Mouse (Mus musculus): ENCODE results near the gene Carns1. TPM values are rescaled to one million over a fixed set of nuclear protein-coding genes. Genes with fewer than 3 reads are reported as not detected.
A peak's percentile ranks its signal among the peaks of the same experiment; 100 is the strongest.

The Carns1 gene
- polyA plus RNA-seq, 1 experiment from 2014 or later, result 0.90 TPM

DNA sequence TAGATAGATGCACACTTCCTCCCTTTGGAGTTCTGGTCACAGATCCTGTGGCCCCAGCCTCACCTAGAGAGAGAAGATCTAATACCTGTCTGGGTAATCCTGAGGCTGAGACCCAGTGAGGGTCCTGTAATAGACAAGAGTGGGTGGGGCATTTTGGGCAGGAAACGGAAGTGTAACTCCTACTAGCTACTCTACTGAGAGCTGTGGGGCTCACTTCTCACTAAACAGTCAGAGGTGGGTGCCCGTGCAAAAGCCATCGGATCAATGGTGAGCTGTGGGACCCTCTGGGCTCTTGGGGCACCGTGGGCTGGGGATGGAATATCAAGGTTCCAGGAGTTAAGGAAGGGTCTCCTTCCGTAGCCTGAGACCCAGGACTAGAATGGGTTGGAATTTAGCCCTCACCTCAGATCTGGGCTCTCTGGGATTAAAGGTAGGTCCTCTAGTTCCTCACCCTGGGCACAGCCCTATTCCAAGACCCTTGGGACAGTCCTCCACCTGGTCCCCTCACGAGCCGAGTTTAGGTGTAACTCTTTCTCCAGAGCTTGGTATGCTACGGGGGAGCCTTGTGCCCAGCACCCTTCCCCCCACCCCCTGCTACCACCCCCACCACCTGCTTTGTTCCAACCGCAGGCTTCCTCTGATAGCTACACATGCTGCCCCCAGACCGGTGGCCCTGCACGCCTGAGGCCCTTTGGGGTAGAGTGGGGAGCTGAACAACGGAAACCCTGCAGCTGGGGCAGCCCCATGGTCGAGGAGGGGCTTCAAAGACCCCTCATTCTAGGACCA lies 20.6 kb downstream of the Carns1 start:
- no peaks in the 10 kb centered on the region for H3K27me3 ChIP-seq (ENCODE audit: insufficient read depth, low read length)
- H3K4me3 ChIP-seq (ENCODE audit: low read depth, low read length), result peak overlapping the region; percentile 41
- H3K4me1 ChIP-seq (ENCODE audit: insufficient read depth), result peaks cover 18% of the 10 kb centered on the region
- peak overlapping the region; percentile 67 for H3K27ac ChIP-seq (ENCODE audit: low read depth)
- no peaks in the 10 kb centered on the region for H3K9me3 ChIP-seq (ENCODE audit: low read length)
- H3K4me2 ChIP-seq (ENCODE audit: low read depth, low read length), result peak overlapping the region; percentile 45
- WGBS (ENCODE audit: insufficient replicate concordance), result 33% methylated on average over 13 of the region's 13 CpGs
- H3K9ac ChIP-seq (replicated peaks), result peak overlapping the region; percentile 55
- no peak for TF ChIP-seq CTCF (IDR thresholded peaks at IDR 0.05; ENCODE audit: low read depth)
- TF ChIP-seq EP300 (IDR thresholded peaks at IDR 0.05; ENCODE audit: low read depth), result no peak
- H3K36me3 ChIP-seq (replicated peaks; ENCODE audit: insufficient read depth, low read length), result peaks cover 61% of the 10 kb centered on the region
- DNase-seq, result peak; percentile 53
- peak; percentile 64 for ATAC-seq

DNA sequence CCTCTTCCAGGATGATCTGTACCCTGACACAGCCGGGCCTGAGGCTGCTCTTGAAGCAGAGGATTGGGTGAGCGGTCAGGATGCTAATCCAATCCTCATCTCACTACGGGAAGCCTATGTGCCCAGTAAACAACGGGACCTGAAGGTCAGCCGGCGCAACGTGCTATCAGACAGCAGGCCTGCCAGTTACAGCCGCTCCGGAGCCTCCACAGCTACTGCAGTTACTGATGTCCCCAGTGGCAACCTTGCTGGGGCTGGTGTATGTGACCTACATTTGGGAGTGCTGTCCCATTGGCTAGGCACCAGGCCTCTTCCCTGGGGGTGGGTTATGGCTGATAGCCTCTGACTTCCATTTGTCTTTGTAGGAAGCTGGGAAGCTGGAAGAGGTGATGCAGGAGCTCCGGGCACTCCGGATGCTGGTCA lies 22.0 kb downstream of the Carns1 start, which contains the start of gene Ptprcap:
TSS of gene Ptprcap (plus strand) at position 373 of the 423 bp plus-strand sequence.
- H3K27me3 ChIP-seq (ENCODE audit: insufficient read depth, low read length), result no peaks in the 10 kb centered on the region
- H3K4me2 ChIP-seq (ENCODE audit: low read depth, low read length), result peak within 1 kb of the TSS; percentile 45
- peaks cover 27% of the 10 kb centered on the region for H3K4me1 ChIP-seq (ENCODE audit: insufficient read depth)
- peak within 1 kb of the TSS; percentile 55 for H3K9ac ChIP-seq (replicated peaks)
- peak within 1 kb of the TSS; percentile 67 for H3K27ac ChIP-seq (ENCODE audit: low read depth)
- no peak for TF ChIP-seq EP300 (IDR thresholded peaks at IDR 0.05; ENCODE audit: low read depth)
- no peak for TF ChIP-seq CTCF (IDR thresholded peaks at IDR 0.05; ENCODE audit: low read depth)
- H3K9me3 ChIP-seq (ENCODE audit: low read length), result no peaks in the 10 kb centered on the region
- H3K4me3 ChIP-seq (ENCODE audit: low read depth, low read length), result peak within 1 kb of the TSS; percentile 41
- H3K36me3 ChIP-seq (replicated peaks; ENCODE audit: insufficient read depth, low read length), result peaks cover 49% of the 10 kb centered on the region
- DNase-seq (no peak), ATAC-seq (no peak)
- WGBS (ENCODE audit: insufficient replicate concordance), result 74% methylated on average over 11 of the region's 11 CpGs

- H3K4me3 ChIP-seq (ENCODE audit: low read depth, low read length), result no peak overlapping the region
- ATAC-seq, result no peak
- H3K9me3 ChIP-seq (ENCODE audit: low read length), result no peaks in the 10 kb centered on the region
- DNase-seq, result no peak
- TF ChIP-seq CTCF (IDR thresholded peaks at IDR 0.05; ENCODE audit: low read depth) (no peak), EP300 (IDR thresholded peaks at IDR 0.05; ENCODE audit: low read depth) (no peak)
- no peak overlapping the region for H3K9ac ChIP-seq (replicated peaks)
- no peaks in the 10 kb centered on the region for H3K27me3 ChIP-seq (ENCODE audit: insufficient read depth, low read length)
- no peak overlapping the region for H3K27ac ChIP-seq (ENCODE audit: low read depth)
- H3K4me1 ChIP-seq (ENCODE audit: insufficient read depth), result peaks cover 33% of the 10 kb centered on the region
- no peak overlapping the region for H3K4me2 ChIP-seq (ENCODE audit: low read depth, low read length)
- 79% methylated on average over 8 of the region's 8 CpGs for WGBS (ENCODE audit: insufficient replicate concordance)
- H3K36me3 ChIP-seq (replicated peaks; ENCODE audit: insufficient read depth, low read length), result peaks cover 47% of the 10 kb centered on the region
Observed at GRCm38 (mm10) chr19:4152445-4153231, 22.6 kb downstream of the Carns1 start.

DNA sequence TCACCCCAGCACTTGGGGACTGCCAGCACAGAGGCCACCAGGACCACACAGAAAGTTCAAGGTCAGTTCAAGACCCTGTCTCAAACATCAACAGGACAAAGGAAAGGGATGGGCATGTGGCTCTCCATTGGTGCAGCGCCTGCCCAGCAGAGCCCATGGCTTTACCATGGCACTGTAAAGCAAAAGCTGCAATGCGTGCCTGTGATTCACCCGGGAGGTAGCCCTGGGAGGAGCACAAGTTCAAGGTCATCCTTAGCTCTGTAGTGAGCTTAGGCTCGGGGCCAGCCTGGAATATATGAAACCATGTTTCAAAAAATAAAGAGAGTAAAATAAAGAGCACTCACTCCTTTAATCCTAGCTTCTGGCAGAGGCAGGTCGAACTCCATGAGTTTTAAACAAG lies 23.4 kb downstream of the Carns1 start:
- no peak overlapping the region for H3K4me3 ChIP-seq (ENCODE audit: low read depth, low read length)
- H3K27ac ChIP-seq (ENCODE audit: low read depth), result no peak overlapping the region
- H3K27me3 ChIP-seq (ENCODE audit: insufficient read depth, low read length), result no peaks in the 10 kb centered on the region
- DNase-seq, result no peak
- ATAC-seq, result no peak
- peaks cover 40% of the 10 kb centered on the region for H3K36me3 ChIP-seq (replicated peaks; ENCODE audit: insufficient read depth, low read length)
- WGBS (ENCODE audit: insufficient replicate concordance), result 78% methylated on average over 5 of the region's 5 CpGs
- no peaks in the 10 kb centered on the region for H3K9me3 ChIP-seq (ENCODE audit: low read length)
- no peak overlapping the region for H3K9ac ChIP-seq (replicated peaks)
- peaks cover 38% of the 10 kb centered on the region for H3K4me1 ChIP-seq (ENCODE audit: insufficient read depth)
- no peak overlapping the region for H3K4me2 ChIP-seq (ENCODE audit: low read depth, low read length)
- TF ChIP-seq EP300 (IDR thresholded peaks at IDR 0.05; ENCODE audit: low read depth), result no peak
- no peak for TF ChIP-seq CTCF (IDR thresholded peaks at IDR 0.05; ENCODE audit: low read depth)

GRCm38 (mm10) chr19:4151488-4151860 lies 23.8 kb downstream of the Carns1 start:
- H3K4me3 ChIP-seq (ENCODE audit: low read depth, low read length), result no peak overlapping the region
- TF ChIP-seq CTCF (IDR thresholded peaks at IDR 0.05; ENCODE audit: low read depth) (no peak), EP300 (IDR thresholded peaks at IDR 0.05; ENCODE audit: low read depth) (no peak)
- WGBS (ENCODE audit: insufficient replicate concordance), result 71% methylated on average over 4 of the region's 5 CpGs
- peaks cover 42% of the 10 kb centered on the region for H3K4me1 ChIP-seq (ENCODE audit: insufficient read depth)
- no peak overlapping the region for H3K9ac ChIP-seq (replicated peaks)
- H3K36me3 ChIP-seq (replicated peaks; ENCODE audit: insufficient read depth, low read length), result peaks cover 36% of the 10 kb centered on the region
- no peak overlapping the region for H3K4me2 ChIP-seq (ENCODE audit: low read depth, low read length)
- H3K9me3 ChIP-seq (ENCODE audit: low read length), result no peaks in the 10 kb centered on the region
- H3K27me3 ChIP-seq (ENCODE audit: insufficient read depth, low read length), result no peaks in the 10 kb centered on the region
- H3K27ac ChIP-seq (ENCODE audit: low read depth), result no peak overlapping the region
- no peak for DNase-seq
- no peak for ATAC-seq
